Comparison of ENCODE assay signal across 9 mouse cellular contexts in genomic region chr5:119480191-119481190, GRCm38 (mm10).
DNase-seq lines count a peak whose midpoint lies in the region; ATAC-seq lines count a peak whose summit lies in the region.
"Had no signal": no experiment of that assay in that cellular context is flagged by ENCODE, and none has a peak within 500 bp of the region (broad histone marks: within the 10 kb centered on the region; RNA-seq: fewer than 3 reads in every experiment).

No protein-coding gene starts in this region.

- no peak overlapping the region for H3K27ac ChIP-seq in embryonic facial prominence, embryonic 11.5 days (replicated peaks; ENCODE audit: low read depth, low read length)

- H3K27me3 ChIP-seq in embryonic facial prominence, embryonic 11.5 days (ENCODE audit: control insufficient read depth, insufficient read depth, low read length): no peaks in the 10 kb centered on the region
- H3K27me3 ChIP-seq: megakaryocyte, embryonic 14.5 days had no signal

- no peak overlapping the region for H3K4me3 ChIP-seq in embryonic facial prominence, embryonic 11.5 days (ENCODE audit: low read depth, low read length)
- H3K4me3 ChIP-seq: megakaryocyte, embryonic 14.5 days had no signal

- 49% methylated on average over 28 of the region's 28 CpGs for WGBS in embryonic facial prominence, embryonic 11.5 days

- no peak for ATAC-seq in embryonic facial prominence, embryonic 11.5 days (replicated peaks; ENCODE audit: insufficient number of reproducible peaks, low FRiP score, low TSS enrichment, low read depth)

- H3K9ac ChIP-seq in embryonic facial prominence, embryonic 11.5 days (replicated peaks; ENCODE audit: low read length): no peak overlapping the region

- peak; percentile 60 to 65 for DNase-seq in left cerebral cortex, postnatal 10 days (ENCODE audit: extremely low spot score in 1 of 2, low spot score in 2 of 2)
- DNase-seq in left cerebral cortex, adult 11 months (ENCODE audit: low spot score): no peak
- DNase-seq in embryonic facial prominence, embryonic 11.5 days (ENCODE audit: low spot score): peak; percentile 67
- peak; percentile 59 to 73 for DNase-seq in kidney, postnatal 4 days
- peak; percentile 23 for DNase-seq in ovary, postnatal 10 days (ENCODE audit: low spot score)
- no peak for DNase-seq in heart, adult 11 months
- DNase-seq in gastrocnemius, adult 8-10 months (ENCODE audit: low spot score in 2 of 2): no peak
- DNase-seq in cerebellum, postnatal 25 days: no peak

- H3K4me2 ChIP-seq in embryonic facial prominence, embryonic 11.5 days (ENCODE audit: low read depth, low read length): no peak overlapping the region

- H3K36me3 ChIP-seq in embryonic facial prominence, embryonic 11.5 days (replicated peaks; ENCODE audit: control insufficient read depth, insufficient read depth, low read depth, low read length): no peaks in the 10 kb centered on the region

- intact Hi-C loops in left cerebral cortex, postnatal 10 days (cut with DNase I): no loop called here

- H3K9me3 ChIP-seq in embryonic facial prominence, embryonic 11.5 days (replicated peaks; ENCODE audit: control insufficient read depth, low read length): no peaks in the 10 kb centered on the region; the same call in 1 of the 2 replicates

- H3K4me1 ChIP-seq in embryonic facial prominence, embryonic 11.5 days (ENCODE audit: control insufficient read depth, insufficient read depth, low read length): no peaks in the 10 kb centered on the region
- H3K4me1 ChIP-seq: megakaryocyte, embryonic 14.5 days had no signal

Comparison
In these comparisons a context has a peak if more than half of its experiments do, and no peak if none do; other contexts are left out.
1. DNase-seq: peak in left cerebral cortex, postnatal 10 days (2 of 2), embryonic facial prominence, embryonic 11.5 days (single experiment), kidney, postnatal 4 days (2 of 2) and ovary, postnatal 10 days (single experiment); none in left cerebral cortex, adult 11 months (single experiment), heart, adult 11 months (single experiment), gastrocnemius, adult 8-10 months (0 of 2) and cerebellum, postnatal 25 days (0 of 2).